Mouse (Mus musculus): ENCODE measurements around the gene Shkbp1. TPM values are rescaled to one million over a fixed set of nuclear protein-coding genes. Genes with fewer than 3 reads are reported as not detected.

Gene Shkbp1
- polyA plus RNA-seq, 1 experiment: 44.5 TPM

- H3K27me3 ChIP-seq (ENCODE audit: control insufficient read depth, insufficient read depth, low read length, poor library complexity, severe bottlenecking): no peaks in the 10 kb centered on the region
- H3K9ac ChIP-seq (ENCODE audit: low read depth, poor library complexity, severe bottlenecking): peak overlapping the region; percentile 22
- peaks cover 19% of the 10 kb centered on the region for H3K9me3 ChIP-seq (replicated peaks; ENCODE audit: control insufficient read depth, insufficient read depth, low read length, poor library complexity, severe bottlenecking)
- H3K4me3 ChIP-seq (ENCODE audit: low read depth, low read length): peak overlapping the region; percentile 71
- H3K4me1 ChIP-seq (ENCODE audit: control insufficient read depth, insufficient read depth, low read length): no peaks in the 10 kb centered on the region
- no peak for TF ChIP-seq POLR2A (IDR thresholded peaks at IDR 0.05; ENCODE audit: insufficient read depth, low read length)
- H3K27ac ChIP-seq (ENCODE audit: insufficient read depth, low read length): peak overlapping the region; percentile 93
- peaks cover 16% of the 10 kb centered on the region for H3K36me3 ChIP-seq (ENCODE audit: control insufficient read depth, insufficient read depth, low read length, poor library complexity, severe bottlenecking)
Observed at GRCm38 (mm10) chr7:27310306-27310705, 45.5 kb downstream of the Shkbp1 start.

GRCm38 (mm10) chr7:27309832-27310231 lies 46.0 kb downstream of the Shkbp1 start:
- Histone ChIP-seq H3K9ac (ENCODE audit: low read depth, poor library complexity, severe bottlenecking) (peak overlapping the region; percentile 22), H3K27me3 (ENCODE audit: control insufficient read depth, insufficient read depth, low read length, poor library complexity, severe bottlenecking) (no peaks in the 10 kb centered on the region), H3K4me1 (ENCODE audit: control insufficient read depth, insufficient read depth, low read length) (no peaks in the 10 kb centered on the region), H3K9me3 (replicated peaks; ENCODE audit: control insufficient read depth, insufficient read depth, low read length, poor library complexity, severe bottlenecking) (peaks cover 18% of the 10 kb centered on the region), H3K36me3 (ENCODE audit: control insufficient read depth, insufficient read depth, low read length, poor library complexity, severe bottlenecking) (peaks cover 16% of the 10 kb centered on the region), H3K4me3 (ENCODE audit: low read depth, low read length) (peak overlapping the region; percentile 71), H3K27ac (ENCODE audit: insufficient read depth, low read length) (peak overlapping the region; percentile 93)
- TF ChIP-seq EP300 (IDR thresholded peaks at IDR 0.05; ENCODE audit: insufficient read depth, low read depth, low read length) (no peak), CTCF (IDR thresholded peaks at IDR 0.05; ENCODE audit: low read depth, low read length) (no peak), POLR2A (IDR thresholded peaks at IDR 0.05; ENCODE audit: insufficient read depth, low read length) (no peak)

DNA sequence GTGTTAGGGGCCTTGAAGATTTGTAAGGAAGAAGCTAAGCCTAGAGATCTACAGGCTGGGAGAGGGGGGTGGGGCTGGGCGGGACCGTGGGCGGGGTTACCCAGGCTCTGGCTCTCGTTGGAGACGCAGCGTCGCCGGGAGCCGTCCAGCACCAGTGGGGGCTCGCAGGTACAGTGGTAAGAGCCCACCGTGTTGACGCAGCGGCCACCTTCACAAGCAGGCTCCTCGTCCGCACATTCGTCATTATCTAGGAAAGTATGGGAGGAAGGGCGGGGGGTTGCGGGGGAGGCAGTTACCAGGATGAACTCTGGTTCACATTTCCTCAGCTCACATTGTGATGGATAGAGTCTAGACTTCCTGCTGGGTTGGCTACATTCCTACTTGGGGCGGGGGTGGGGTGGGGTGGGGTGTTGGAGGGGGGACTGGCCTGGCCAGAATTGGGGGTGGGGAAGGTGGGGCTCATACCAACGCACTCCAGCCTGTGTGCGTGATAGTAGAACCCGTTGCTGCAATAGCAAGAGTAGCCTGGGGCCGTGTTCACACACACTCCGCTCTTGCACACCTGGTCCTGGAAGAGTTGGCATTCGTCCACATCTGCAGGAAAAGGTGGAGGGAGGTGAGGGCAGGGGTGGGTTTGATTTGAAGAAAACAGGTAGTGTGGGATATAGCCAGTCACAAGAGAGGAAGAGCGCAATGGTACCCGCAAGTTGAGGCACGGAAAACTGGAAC lies 46.8 kb downstream of the Shkbp1 start:
- Histone ChIP-seq H3K4me1 (ENCODE audit: control insufficient read depth, insufficient read depth, low read length) (no peaks in the 10 kb centered on the region), H3K27me3 (ENCODE audit: control insufficient read depth, insufficient read depth, low read length, poor library complexity, severe bottlenecking) (no peaks in the 10 kb centered on the region), H3K4me3 (ENCODE audit: low read depth, low read length) (peak overlapping the region; percentile 61), H3K9me3 (replicated peaks; ENCODE audit: control insufficient read depth, insufficient read depth, low read length, poor library complexity, severe bottlenecking) (peaks cover 10% of the 10 kb centered on the region), H3K36me3 (ENCODE audit: control insufficient read depth, insufficient read depth, low read length, poor library complexity, severe bottlenecking) (peaks cover 12% of the 10 kb centered on the region), H3K27ac (ENCODE audit: insufficient read depth, low read length) (peak overlapping the region; percentile 94), H3K9ac (ENCODE audit: low read depth, poor library complexity, severe bottlenecking) (peak overlapping the region; percentile 32)
- TF ChIP-seq CTCF (IDR thresholded peaks at IDR 0.05; ENCODE audit: low read depth, low read length) (no peak), EP300 (IDR thresholded peaks at IDR 0.05; ENCODE audit: insufficient read depth, low read depth, low read length) (peak; percentile 61; the same call in 1 of the 2 replicates)

- peak overlapping the region; percentile 94 for H3K27ac ChIP-seq (ENCODE audit: insufficient read depth, low read length)
- H3K27me3 ChIP-seq (ENCODE audit: control insufficient read depth, insufficient read depth, low read length, poor library complexity, severe bottlenecking): no peaks in the 10 kb centered on the region
- TF ChIP-seq CTCF (IDR thresholded peaks at IDR 0.05; ENCODE audit: low read depth, low read length) (peak; percentile 59), POLR2A (IDR thresholded peaks at IDR 0.05; ENCODE audit: insufficient read depth, low read length) (no peak)
- H3K9me3 ChIP-seq (replicated peaks; ENCODE audit: control insufficient read depth, insufficient read depth, low read length, poor library complexity, severe bottlenecking): no peaks in the 10 kb centered on the region
- H3K36me3 ChIP-seq (ENCODE audit: control insufficient read depth, insufficient read depth, low read length, poor library complexity, severe bottlenecking): 0 out of 2 replicates have a peak, but pooled peaks cover 2% of the 10 kb centered on the region
- H3K9ac ChIP-seq (ENCODE audit: low read depth, poor library complexity, severe bottlenecking): peak overlapping the region; percentile 32; the same call in 1 of the 2 replicates
- no peaks in the 10 kb centered on the region for H3K4me1 ChIP-seq (ENCODE audit: control insufficient read depth, insufficient read depth, low read length)
- no peak overlapping the region for H3K4me3 ChIP-seq (ENCODE audit: low read depth, low read length)
Observed at GRCm38 (mm10) chr7:27307551-27307950, 48.3 kb downstream of the Shkbp1 start.

GRCm38 (mm10) chr7:27306161-27307160 lies 49.4 kb downstream of the Shkbp1 start:
- H3K9me3 ChIP-seq (replicated peaks; ENCODE audit: control insufficient read depth, insufficient read depth, low read length, poor library complexity, severe bottlenecking): no peaks in the 10 kb centered on the region
- H3K9ac ChIP-seq (ENCODE audit: low read depth, poor library complexity, severe bottlenecking): peak overlapping the region; percentile 5; the same call in 1 of the 2 replicates
- H3K27me3 ChIP-seq (ENCODE audit: control insufficient read depth, insufficient read depth, low read length, poor library complexity, severe bottlenecking): no peaks in the 10 kb centered on the region
- peak; percentile 52; the same call in 1 of the 2 replicates for TF ChIP-seq EP300 (IDR thresholded peaks at IDR 0.05; ENCODE audit: insufficient read depth, low read depth, low read length)
- TF ChIP-seq POLR2A (IDR thresholded peaks at IDR 0.05; ENCODE audit: insufficient read depth, low read length): no peak
- TF ChIP-seq CTCF (IDR thresholded peaks at IDR 0.05; ENCODE audit: low read depth, low read length): peak; percentile 98
- H3K27ac ChIP-seq (ENCODE audit: insufficient read depth, low read length): peak overlapping the region; percentile 45
- H3K4me1 ChIP-seq (ENCODE audit: control insufficient read depth, insufficient read depth, low read length): no peaks in the 10 kb centered on the region
- H3K4me3 ChIP-seq (ENCODE audit: low read depth, low read length): 0 out of 2 replicates have a peak overlapping the region, but pooled peaks have one; percentile 2
- H3K36me3 ChIP-seq (ENCODE audit: control insufficient read depth, insufficient read depth, low read length, poor library complexity, severe bottlenecking): 0 out of 2 replicates have a peak, but pooled peaks cover 2% of the 10 kb centered on the region

All from ES-Bruce4 (cell line).